Mouse (Mus musculus): ENCODE measurements around the gene Lrrc41.

- no peak for TF ChIP-seq CTCF (IDR thresholded peaks at IDR 0.05 in 2 of 3, conservative IDR thresholded peaks at IDR 0.05 in 1 of 3; ENCODE audit: control insufficient read depth in 1 of 3, insufficient read depth in 1 of 3, low read depth in 2 of 3, low read length in 3 of 3, poor library complexity in 1 of 3, severe bottlenecking in 1 of 3)
- TF ChIP-seq POLR2AphosphoS5 (IDR thresholded peaks at IDR 0.05; ENCODE audit: borderline replicate concordance, low read depth, low read length): no peak
- no peak for TF ChIP-seq ZNF384 (IDR thresholded peaks at IDR 0.05; ENCODE audit: low read depth, low read length)
- TF ChIP-seq MAFK (IDR thresholded peaks at IDR 0.05; ENCODE audit: borderline replicate concordance, low read depth, low read length): no peak
- TF ChIP-seq ELF1 (IDR thresholded peaks at IDR 0.05; ENCODE audit: low read depth, low read length): no peak
- TF ChIP-seq USF1 (IDR thresholded peaks at IDR 0.05; ENCODE audit: low read depth, low read length): peak; percentile 76; the same call in 1 of the 2 replicates
- TF ChIP-seq RCOR1 (IDR thresholded peaks at IDR 0.05; ENCODE audit: low read depth, low read length): no peak
- no peak for TF ChIP-seq MYC (IDR thresholded peaks at IDR 0.05; ENCODE audit: low read depth, low read length)
- TF ChIP-seq ETS1 (IDR thresholded peaks at IDR 0.05; ENCODE audit: low read depth, low read length): peak; percentile 25; the same call in 1 of the 2 replicates
- TF ChIP-seq MEF2A (IDR thresholded peaks at IDR 0.05; ENCODE audit: extremely low read depth, insufficient replicate concordance, low read depth, low read length, poor library complexity, severe bottlenecking): no peak
- no peak for TF ChIP-seq JUND (IDR thresholded peaks at IDR 0.05; ENCODE audit: low read depth, low read length)
- TF ChIP-seq NRF1 (IDR thresholded peaks at IDR 0.05; ENCODE audit: insufficient read depth, low read depth, low read length, poor library complexity, severe bottlenecking): no peak
- TF ChIP-seq POLR2A (IDR thresholded peaks at IDR 0.05; ENCODE audit: control insufficient read depth in 1 of 2, insufficient read depth in 1 of 2, low read depth in 1 of 2, low read length in 2 of 2, poor library complexity in 1 of 2): no peak
- TF ChIP-seq GABPA (IDR thresholded peaks at IDR 0.05; ENCODE audit: low read depth, low read length): no peak
These were observed 26.7 kb upstream of the Lrrc41 start for GRCm38 (mm10) chr4:116048130-116048920.
